Mouse (Mus musculus) splenic B cell, adult 2 months (primary cell): ENCODE measurements around the gene Sgo1.
"Not testable (repeated sequence)": the region's sequence is repeated elsewhere in the genome, so short reads cannot be mapped to it uniquely, and the experiment has no call there.

Experiments used
- DNase-seq: peaks from one replicate; pipeline ENCODE4 v3.0.0-alpha.2; 2011; ENCODE audit warnings: low read depth, low spot score
- H3K27me3 ChIP-seq: 2 replicates; pipeline ENCODE4 v1.6.1; 2012; ENCODE audit warnings: mild to moderate bottlenecking, low read length, moderate library complexity, mixed read lengths; ENCODE audit not compliant: control insufficient read depth, poor library complexity, insufficient read depth, severe bottlenecking
- H3K36me3 ChIP-seq: 2 replicates; pipeline ENCODE4 v1.6.1; 2012; ENCODE audit warnings: mild to moderate bottlenecking, low read length, moderate library complexity, mixed read lengths; ENCODE audit not compliant: control insufficient read depth, poor library complexity, insufficient read depth, severe bottlenecking

The Sgo1 gene

GRCm38 (mm10) chr17:53688877-53689802 lies at the start of gene Sgo1:
Gene Sgo1 (minus strand): TSS chr17:53689333.
- H3K27me3 ChIP-seq: no peaks in the 10 kb centered on the region
- H3K36me3 ChIP-seq: no peaks in the 10 kb centered on the region
- peak; percentile 99 for DNase-seq

- not testable (repeated sequence) for DNase-seq, H3K27me3 ChIP-seq, H3K36me3 ChIP-seq
These were observed 29.8 kb upstream of the Sgo1 start for GRCm38 (mm10) chr17:53718916-53719315.

GRCm38 (mm10) chr17:53718474-53718873 lies 29.3 kb upstream of the Sgo1 start:
- Histone ChIP-seq H3K36me3 (no peaks in the 10 kb centered on the region), H3K27me3 (no peaks in the 10 kb centered on the region)
- no peak for DNase-seq

GRCm38 (mm10) chr17:53715161-53715560 lies 26.0 kb upstream of the Sgo1 start:
- H3K27me3 ChIP-seq, DNase-seq: not testable (repeated sequence)

GRCm38 (mm10) chr17:53714453-53714852 lies 25.3 kb upstream of the Sgo1 start:
- H3K36me3 ChIP-seq: no peaks in the 10 kb centered on the region
- no peak for DNase-seq
- no peaks in the 10 kb centered on the region for H3K27me3 ChIP-seq

More at GRCm38 (mm10) chr17:53715161-53715560, 26.0 kb upstream of the Sgo1 start:
- H3K36me3 ChIP-seq: not testable (repeated sequence)

- H3K27me3 ChIP-seq, H3K36me3 ChIP-seq, DNase-seq: not testable (repeated sequence)
These were observed 8.4 kb upstream of the Sgo1 start for GRCm38 (mm10) chr17:53697521-53697920.

GRCm38 (mm10) chr17:53694039-53694438 lies 4.9 kb upstream of the Sgo1 start:
- peak; percentile 37 for DNase-seq
- no peaks in the 10 kb centered on the region for H3K36me3 ChIP-seq
- H3K27me3 ChIP-seq: no peaks in the 10 kb centered on the region

- no peaks in the 10 kb centered on the region for H3K27me3 ChIP-seq
- H3K36me3 ChIP-seq: no peaks in the 10 kb centered on the region
- DNase-seq: no peak
These were observed 813 bp upstream of the Sgo1 start for GRCm38 (mm10) chr17:53689946-53690345.

- Histone ChIP-seq H3K36me3 (no peaks in the 10 kb centered on the region), H3K27me3 (no peaks in the 10 kb centered on the region)
- DNase-seq: no peak
These were observed 812 bp downstream of the Sgo1 start for GRCm38 (mm10) chr17:53688321-53688720.

- H3K27me3 ChIP-seq: no peaks in the 10 kb centered on the region
- no peak for DNase-seq
These were observed 10.4 kb downstream of the Sgo1 start for GRCm38 (mm10) chr17:53678716-53679115.

GRCm38 (mm10) chr17:53670453-53670852 lies 18.7 kb downstream of the Sgo1 start:
- DNase-seq: no peak
- H3K27me3 ChIP-seq: no peaks in the 10 kb centered on the region
- peaks cover 5% of the 10 kb centered on the region; the same call in 1 of the 2 replicates for H3K36me3 ChIP-seq

More at GRCm38 (mm10) chr17:53678716-53679115, 10.4 kb downstream of the Sgo1 start:
- H3K36me3 ChIP-seq: no peaks in the 10 kb centered on the region

- no peak for DNase-seq
These were observed 24.3 kb downstream of the Sgo1 start for GRCm38 (mm10) chr17:53664703-53665382.

GRCm38 (mm10) chr17:53664267-53664666 lies 24.9 kb downstream of the Sgo1 start:
- H3K36me3 ChIP-seq: peaks cover 16% of the 10 kb centered on the region; the same call in 1 of the 2 replicates
- no peak for DNase-seq
- H3K27me3 ChIP-seq: no peaks in the 10 kb centered on the region

More at GRCm38 (mm10) chr17:53664703-53665382, 24.3 kb downstream of the Sgo1 start:
- Histone ChIP-seq H3K27me3 (no peaks in the 10 kb centered on the region), H3K36me3 (peaks cover 15% of the 10 kb centered on the region; the same call in 1 of the 2 replicates)

- peaks cover 16% of the 10 kb centered on the region; the same call in 1 of the 2 replicates for H3K36me3 ChIP-seq
- no peak for DNase-seq
- no peaks in the 10 kb centered on the region for H3K27me3 ChIP-seq
These were observed 27.9 kb downstream of the Sgo1 start for GRCm38 (mm10) chr17:53661056-53661840.
